Mouse (Mus musculus) left cerebral cortex, adult 2 months (tissue): Measurements from ENCODE around the gene Rnaseh1. TPM values are rescaled to one million over a fixed set of nuclear protein-coding genes. Genes with fewer than 3 reads are reported as not detected.
A peak's percentile ranks its signal among the peaks of the same experiment; 100 is the strongest.

Experiments
- DNase-seq, 2 experiments: peaks; one replicate each; pipeline ENCODE4 v3.0.0; 2021 to 2022; ENCODE audit warnings: low spot score in 2 of 2, mixed read lengths in 1 of 2; ENCODE audit errors: extremely low spot score in 1 of 2
- H3K27ac ChIP-seq: fragments of 200-600 bp; 2 replicates; pipeline ENCODE4 v1.8.1; 2022
- H3K4me3 ChIP-seq: fragments of 200-600 bp; 2 replicates; pipeline ENCODE4 v1.8.1; 2022
- CTCF ChIP-seq: fragments of 200-600 bp; IDR thresholded peaks from 2 replicates; pipeline ENCODE4 v1.8.1; 2022; ENCODE audit warnings: antibody characterized with exemption, mild to moderate bottlenecking, moderate library complexity
- intact Hi-C: fragments of 180-260 bp; cut with DNase I; formaldehyde crosslinking; loops from one replicate; pipeline ENCODE4 v1.15.1; 2025
- long read RNA-seq, 2 experiments: library from polyadenylated mRNA; stranded (forward); transcript quantifications; one replicate each; pipeline ENCODE4 v2.0.0; 2021; ENCODE audit warnings: borderline mapping rate in 2 of 2
- total RNA-seq, 2 experiments: library from RNA; stranded (reverse); gene quantifications; 2 replicates each; pipeline ENCODE4 v1.2.3; 2021

Gene Rnaseh1
- total RNA-seq = 10 to 100 TPM; 13.4 to 13.6 TPM
- long read RNA-seq, experiment 1, transcript Rnaseh1-201 (8 exons, 1,455 nt) = major isoform, 6 of 9 reads
- long read RNA-seq, experiment 1, partial matches to known transcripts = 2 of 9 reads
- long read RNA-seq, experiment 1, other reads (novel, unspliced or antisense) = 1 of 9 reads
- long read RNA-seq, experiment 2, partial matches to known transcripts = 1 of 10 reads
- long read RNA-seq, experiment 2, other reads (novel, unspliced or antisense) = 5 of 10 reads

- TF ChIP-seq CTCF = no peak
- peak within 1 kb of the TSS; percentile 89 for H3K27ac ChIP-seq
These were observed at the start of gene Rnaseh1 for GRCm38 (mm10) chr12:28649141-28650110. TSS of gene Rnaseh1 (plus strand) at chr12:28649602.

GRCm38 (mm10) chr12:28602259-28602658, 47.1 kb upstream of the Rnaseh1 start:
- Histone ChIP-seq H3K27ac (no peak overlapping the region), H3K4me3 (no peak overlapping the region)
- intact Hi-C loops = no loop called here
- TF ChIP-seq CTCF = no peak
- no peak for DNase-seq

More at GRCm38 (mm10) chr12:28649141-28650110, at the start of gene Rnaseh1:
- peak within 1 kb of the TSS; percentile 70 for H3K4me3 ChIP-seq
- peak; percentile 90 to 93 for DNase-seq
- intact Hi-C loops = loop anchor here (1.0 kb wide), 1 partner anchor 13 kb away; no protein-coding TSS in a partner anchor

GRCm38 (mm10) chr12:28603494-28603893, 45.9 kb upstream of the Rnaseh1 start:
- Histone ChIP-seq H3K27ac (no peak overlapping the region), H3K4me3 (no peak overlapping the region)
- no peak for TF ChIP-seq CTCF
- no peak for DNase-seq
- intact Hi-C loops = no loop called here

DNA sequence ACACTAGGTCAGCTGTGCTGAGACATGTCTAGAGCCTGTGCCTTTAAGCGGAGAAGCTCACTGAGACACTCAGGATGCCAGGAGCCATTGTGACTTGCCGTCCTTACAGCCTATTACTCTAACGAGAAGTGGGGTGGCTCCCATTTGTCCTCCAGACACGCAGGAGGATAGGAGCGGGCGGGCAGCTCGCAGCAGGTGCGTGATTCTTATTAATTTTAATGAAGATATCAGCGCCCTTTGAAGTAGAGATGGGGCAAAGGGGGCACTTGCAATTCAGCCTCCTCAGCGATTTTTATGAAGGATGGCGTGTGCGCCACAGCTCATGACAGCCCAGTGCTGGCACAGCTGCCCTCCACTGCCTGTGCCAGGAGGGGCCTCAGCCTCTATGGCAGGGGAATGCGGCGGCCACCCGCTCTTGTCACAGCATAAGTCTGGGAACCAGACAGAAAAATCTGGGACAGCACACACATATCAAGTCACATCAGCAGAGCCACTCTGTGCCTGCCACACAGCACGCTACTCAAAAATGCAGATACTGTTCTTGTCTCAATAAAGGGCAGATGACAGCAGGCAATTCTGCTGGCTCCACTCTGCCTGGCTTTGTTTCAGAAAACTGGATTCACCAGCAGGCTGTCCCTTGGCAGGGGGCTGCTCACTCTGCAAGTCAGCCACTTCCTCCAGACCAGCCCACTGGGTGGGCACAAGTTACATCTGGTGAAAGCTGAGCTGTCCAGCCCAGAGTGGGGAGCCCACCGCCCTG, 41.7 kb upstream of the Rnaseh1 start:
- peak overlapping the region; percentile 44 for H3K4me3 ChIP-seq
- no peak for TF ChIP-seq CTCF
- H3K27ac ChIP-seq = peak overlapping the region; percentile 83
- DNase-seq = peak in 1 of 2 experiments; percentile 32
- intact Hi-C loops = no loop called here

DNA sequence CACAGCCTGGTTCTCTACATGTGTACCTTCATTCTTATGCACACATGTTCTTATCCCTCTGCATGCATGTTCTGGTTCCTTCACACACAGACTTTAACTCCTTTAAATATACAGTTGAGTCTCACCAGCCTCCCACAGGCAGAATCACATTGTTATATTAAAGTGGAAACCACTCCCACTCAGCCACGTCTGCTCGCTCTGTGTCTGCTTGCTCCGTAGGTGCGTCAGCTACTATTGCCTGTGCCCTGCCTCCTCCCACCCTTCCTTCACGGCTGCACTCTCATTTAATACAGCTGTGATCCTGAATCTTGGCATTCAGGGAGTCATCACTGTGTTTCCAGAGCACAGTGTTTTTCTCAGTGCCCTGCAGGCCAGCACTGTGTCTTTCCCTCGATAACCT, 37.0 kb upstream of the Rnaseh1 start:
- intact Hi-C loops = no loop called here
- Histone ChIP-seq H3K27ac (no peak overlapping the region), H3K4me3 (no peak overlapping the region)
- peak; percentile 38 to 54 for DNase-seq
- no peak for TF ChIP-seq CTCF

GRCm38 (mm10) chr12:28614401-28614800, 35.0 kb upstream of the Rnaseh1 start:
- Histone ChIP-seq H3K27ac (no peak overlapping the region), H3K4me3 (no peak overlapping the region)
- no peak for DNase-seq
- intact Hi-C loops = no loop called here
- no peak for TF ChIP-seq CTCF

GRCm38 (mm10) chr12:28617297-28617696, 32.1 kb upstream of the Rnaseh1 start:
- Histone ChIP-seq H3K27ac (no peak overlapping the region), H3K4me3 (no peak overlapping the region)
- intact Hi-C loops = no loop called here
- no peak for DNase-seq
- no peak for TF ChIP-seq CTCF

GRCm38 (mm10) chr12:28621451-28622166, 27.8 kb upstream of the Rnaseh1 start:
- Histone ChIP-seq H3K27ac (peak overlapping the region; percentile 48), H3K4me3 (no peak overlapping the region)
- DNase-seq = no peak
- peak; percentile 8; the same call in 1 of the 2 replicates for TF ChIP-seq CTCF
- intact Hi-C loops = no loop called here

DNA sequence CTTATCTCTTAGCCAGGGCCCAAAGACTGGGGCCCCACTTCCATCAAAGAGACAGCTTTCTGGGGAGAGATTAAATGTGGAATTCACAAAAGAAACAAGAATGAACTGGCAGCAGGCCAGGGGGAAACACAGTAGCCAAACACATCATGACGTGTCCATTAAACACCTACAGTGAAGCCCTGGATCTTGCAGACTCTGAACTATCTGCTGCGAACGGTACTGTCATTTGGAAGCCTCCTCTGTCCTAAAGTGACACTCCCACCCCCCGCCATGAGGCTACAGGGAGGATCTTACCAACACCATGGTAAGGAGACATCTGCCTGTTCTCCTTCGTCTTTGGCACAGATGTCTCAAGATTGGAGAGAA, 27.3 kb upstream of the Rnaseh1 start:
- no peak for DNase-seq
- intact Hi-C loops = no loop called here
- TF ChIP-seq CTCF = no peak
- Histone ChIP-seq H3K4me3 (no peak overlapping the region), H3K27ac (peak overlapping the region; percentile 48)

- no peak overlapping the region; the same call in 1 of the 2 replicates for H3K27ac ChIP-seq
- no peak for DNase-seq
- no peak overlapping the region for H3K4me3 ChIP-seq
- intact Hi-C loops = no loop called here
- no peak for TF ChIP-seq CTCF
These were observed 26.8 kb upstream of the Rnaseh1 start for GRCm38 (mm10) chr12:28622641-28623040.

DNA sequence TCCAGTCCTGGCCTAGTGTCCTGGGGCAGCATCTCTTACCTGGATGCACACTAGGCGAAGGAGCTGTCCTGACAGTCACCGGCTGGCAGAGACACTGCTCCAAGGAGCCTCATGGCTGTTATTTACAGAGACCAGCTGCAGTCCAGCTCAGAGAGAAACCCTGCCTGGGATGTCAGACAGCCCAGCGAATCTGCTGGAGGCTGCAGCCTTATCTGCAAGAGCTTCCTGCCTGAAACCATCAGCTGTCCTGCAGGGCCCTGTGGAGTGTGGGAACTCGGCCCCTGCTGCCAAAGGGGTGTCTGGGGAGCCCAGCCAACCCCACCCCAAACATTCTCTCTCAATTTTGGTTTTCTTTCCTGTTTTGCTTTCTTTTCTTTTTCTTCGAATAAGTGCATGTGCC, 26.2 kb upstream of the Rnaseh1 start, which contains the start of gene Colec11:
TSS of gene Colec11 (minus strand) at position 183 of the 400 bp plus-strand sequence.
- Histone ChIP-seq H3K27ac (no peak within 1 kb of the TSS; the same call in 1 of the 2 replicates), H3K4me3 (no peak within 1 kb of the TSS)
- intact Hi-C loops = no loop called here

More for the DNA sequence above, 26.2 kb upstream of the Rnaseh1 start, which contains the start of gene Colec11:
- TF ChIP-seq CTCF = no peak
- DNase-seq = no peak
